Mouse (Mus musculus) naive thymus-derived CD4-positive, alpha-beta T cell, adult 2 months (primary cell): ENCODE measurements around the gene Ccr9.
"Not testable (repeated sequence)": the region's sequence is repeated elsewhere in the genome, so short reads cannot be mapped to it uniquely, and the experiment has no call there.

Experiments used
- DNase-seq: peaks from one replicate; pipeline ENCODE4 v3.0.0-alpha.2; 2011; ENCODE audit warnings: low read depth

Gene Ccr9

DNA sequence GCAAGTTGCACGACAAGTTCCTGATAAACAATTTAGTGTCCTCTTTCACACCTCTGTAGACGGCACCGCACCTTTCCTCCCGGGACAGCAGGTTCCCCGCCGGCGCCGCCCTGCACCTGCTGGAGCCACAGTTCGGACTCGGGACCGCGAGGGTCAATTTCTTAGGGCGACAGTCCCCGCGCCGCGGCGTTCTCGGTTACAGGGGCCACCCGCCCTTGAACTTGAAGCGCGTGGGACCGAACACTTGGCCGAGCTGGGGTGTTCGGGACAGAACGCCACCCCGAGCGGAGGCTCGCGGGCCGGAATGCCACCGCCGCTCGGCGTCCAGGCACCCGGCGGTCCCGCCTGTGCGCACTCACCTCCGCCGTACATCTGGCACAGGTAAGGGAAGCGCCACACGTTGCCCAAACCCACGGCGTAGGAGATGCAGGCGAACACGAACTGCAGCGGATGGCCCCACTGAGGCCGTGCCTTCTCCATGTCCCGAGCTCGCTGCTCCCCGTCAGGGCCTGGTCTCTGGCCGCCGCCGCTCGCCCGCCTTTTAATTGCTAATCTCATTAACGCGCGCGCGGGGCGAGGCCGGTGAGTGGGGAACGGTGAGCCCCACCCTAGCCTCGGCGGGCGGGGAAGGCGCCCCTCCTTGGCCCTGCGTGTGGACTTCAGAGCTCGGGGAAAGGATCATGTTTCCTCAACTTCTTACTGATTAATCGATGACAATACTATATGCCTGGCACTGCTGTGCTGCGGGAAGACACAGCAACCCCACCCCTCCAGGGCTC is at the start of gene Ccr9, which contains the start of gene Slc6a20a:
Ccr9 (plus strand) TSS at position 113 of the 779 bp plus-strand sequence.
Slc6a20a (minus strand) TSS at position 559 of the 779 bp plus-strand sequence.
- DNase-seq, result peak; percentile 37

DNA sequence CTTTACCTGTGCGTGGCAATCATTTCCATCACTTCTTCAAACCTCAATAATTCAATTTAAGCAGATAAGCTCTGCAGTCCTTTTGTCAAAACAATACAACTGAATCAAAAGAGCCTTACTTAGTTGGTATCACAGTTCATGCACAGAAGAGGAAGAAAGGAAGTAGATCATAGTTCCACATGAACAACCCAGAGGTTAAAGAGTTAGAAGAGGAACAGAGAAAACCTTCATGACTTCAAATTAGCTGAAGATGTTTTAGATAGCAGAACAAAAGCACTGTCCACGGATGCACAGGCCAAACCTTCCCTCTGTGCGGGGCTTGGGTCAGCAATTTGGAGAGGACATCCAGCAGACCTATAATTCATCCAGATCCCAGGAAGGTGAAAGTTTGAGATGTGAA is 46.6 kb upstream of the Ccr9 start:
- DNase-seq, result no peak

DNA sequence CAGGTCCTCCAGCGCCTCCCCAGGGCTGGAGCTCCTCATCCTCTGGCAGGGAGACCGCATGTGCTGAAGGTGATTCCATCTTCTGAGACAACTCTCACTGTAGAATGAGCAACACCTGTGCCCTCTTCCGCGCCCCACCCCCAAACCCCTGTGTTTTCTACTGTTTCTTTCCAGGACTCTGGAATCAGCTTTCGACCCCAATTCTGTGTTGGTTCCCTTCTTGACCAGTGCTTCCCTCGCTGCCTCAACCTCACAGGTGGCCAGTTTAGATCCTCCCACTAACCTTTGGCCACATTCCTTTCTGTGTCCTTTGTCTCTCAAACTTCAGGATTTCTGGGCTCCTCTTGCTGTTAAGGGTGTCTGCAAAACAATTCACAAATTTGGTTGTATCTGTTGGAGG is 46.0 kb upstream of the Ccr9 start, which contains the start of gene Slc6a20b:
Slc6a20b (minus strand) TSS at position 285 of the 400 bp plus-strand sequence.
- no peak for DNase-seq

DNA sequence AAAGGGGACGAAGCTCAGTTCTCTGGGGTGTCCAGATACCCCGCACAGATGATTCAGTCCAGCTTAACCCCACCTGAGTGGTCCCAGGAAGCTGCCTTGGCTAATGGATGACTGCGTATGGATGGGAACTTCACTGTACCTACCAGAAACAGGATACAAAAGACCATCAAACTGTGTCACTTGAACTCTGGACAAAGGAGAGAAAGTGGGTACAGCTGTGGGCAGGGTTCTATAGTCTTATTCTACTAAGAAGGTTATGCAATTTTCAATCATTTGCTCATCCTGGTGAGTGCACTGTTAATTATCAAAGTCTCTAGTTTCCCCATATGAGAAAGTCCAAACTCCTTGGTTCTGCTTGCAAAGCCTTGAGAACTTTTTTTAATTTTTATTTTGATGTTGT is 45.2 kb upstream of the Ccr9 start:
- DNase-seq, result no peak

DNA sequence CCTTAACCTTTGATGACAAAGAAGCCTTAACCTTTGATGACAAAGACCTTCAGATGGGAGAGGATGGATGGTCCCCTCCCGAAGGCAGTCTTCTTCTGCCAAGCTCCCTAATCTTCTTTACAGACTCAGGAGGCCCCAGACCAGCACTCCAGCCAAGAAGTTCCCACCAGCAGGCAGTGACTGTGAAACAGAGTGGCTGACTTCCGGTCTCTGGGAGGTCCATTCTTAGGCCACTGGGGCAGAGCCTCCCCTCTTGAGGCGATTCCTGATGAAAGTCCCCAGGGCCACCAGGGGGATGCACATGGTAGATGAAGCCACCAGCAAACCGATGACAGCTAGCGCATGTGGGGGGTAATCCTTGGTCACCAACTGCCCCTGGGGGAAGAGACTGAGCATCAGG is 41.5 kb upstream of the Ccr9 start:
- DNase-seq, result no peak

DNA sequence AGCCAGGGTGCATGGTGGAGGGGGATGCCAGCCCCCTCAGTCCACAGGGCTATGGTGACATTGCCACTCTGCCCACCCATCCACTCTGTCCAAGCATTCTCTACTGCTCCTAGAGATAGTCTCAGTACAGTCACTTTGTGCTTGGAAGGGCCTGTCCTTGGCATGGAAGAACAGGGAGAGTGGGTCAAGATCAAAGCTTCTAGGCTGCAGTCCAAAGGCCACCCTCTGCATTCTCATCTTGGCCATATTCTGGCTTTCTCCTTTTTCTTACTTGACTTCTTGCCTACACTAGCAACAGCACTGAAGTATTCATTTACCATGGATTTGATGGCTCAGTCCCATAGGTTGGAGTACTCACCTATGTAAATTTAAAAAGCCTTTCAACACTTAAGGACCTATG is 40.0 kb upstream of the Ccr9 start:
- no peak for DNase-seq

DNA sequence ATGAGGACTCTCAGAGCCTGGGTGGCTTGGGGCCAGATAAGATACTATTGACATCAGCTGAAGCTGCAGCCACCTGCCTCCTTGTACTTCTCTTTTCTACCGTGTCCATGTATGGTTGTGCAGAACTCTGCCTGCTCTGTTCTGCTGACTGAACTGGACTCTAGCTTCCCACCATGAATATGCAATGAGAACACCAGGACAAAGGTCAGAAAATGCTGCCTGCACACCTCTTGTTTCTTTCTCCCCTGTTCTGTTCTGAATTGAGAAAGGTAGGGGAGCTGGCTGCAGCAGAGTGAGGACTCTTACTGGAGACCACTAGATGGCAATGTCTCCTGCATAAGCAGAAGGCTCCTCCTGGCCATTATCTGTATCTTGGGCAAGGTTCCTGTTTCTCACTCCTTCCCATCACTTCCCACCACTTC is 39.6 kb upstream of the Ccr9 start:
- peak; percentile 43 for DNase-seq

DNA sequence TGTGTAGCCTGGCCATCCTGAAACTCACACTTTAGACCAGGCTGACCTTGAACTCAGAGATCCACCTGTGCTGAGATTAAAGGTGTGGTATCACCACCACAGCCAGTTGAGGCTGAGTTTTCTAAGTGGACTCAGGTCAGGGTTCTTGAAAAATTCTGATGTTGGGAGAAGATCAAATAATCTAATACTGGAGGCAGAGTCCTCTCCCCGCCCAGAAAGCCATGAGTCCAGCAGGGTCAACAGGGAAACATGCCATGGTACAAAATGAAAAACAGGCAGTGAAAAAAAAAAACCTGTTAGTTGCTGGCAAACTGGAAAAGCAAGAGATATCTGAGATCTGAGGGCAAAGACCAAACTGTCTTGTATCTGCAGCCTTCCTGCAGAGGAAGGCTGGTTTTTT is 38.1 kb upstream of the Ccr9 start:
- DNase-seq, result no peak

DNA sequence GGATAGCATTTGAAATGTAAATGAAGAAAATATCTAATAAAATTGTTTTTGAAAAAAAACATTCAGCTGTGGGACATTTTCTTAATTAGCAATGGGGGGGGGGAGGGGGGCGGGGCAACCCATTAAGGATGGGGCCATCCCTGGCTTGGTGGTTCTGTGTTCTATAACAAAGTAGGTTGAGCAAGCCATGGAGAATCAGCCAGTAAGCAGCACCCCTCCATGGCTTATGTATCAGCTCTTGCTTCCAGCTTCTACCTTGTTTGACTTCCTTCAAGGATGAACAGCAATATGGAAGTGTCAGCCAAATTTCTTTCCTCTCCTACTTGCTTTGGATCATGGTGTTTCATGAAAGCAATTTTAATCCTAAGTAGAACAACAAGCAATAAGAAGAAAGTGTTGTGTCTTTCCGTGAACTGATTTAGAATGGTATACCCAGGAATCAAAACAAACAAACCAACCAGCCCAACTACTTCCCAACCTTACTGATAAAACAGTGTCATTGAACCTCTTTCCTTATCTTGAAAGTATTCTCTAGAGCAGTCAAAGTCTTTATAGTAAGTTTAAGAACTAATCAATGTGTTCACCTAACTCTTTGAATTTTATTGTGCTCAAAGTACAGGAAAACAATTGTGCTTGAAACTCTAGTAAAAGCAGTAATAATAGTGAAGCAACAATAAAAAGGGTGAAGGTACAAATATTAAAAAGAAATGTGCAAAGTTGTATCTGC is 28.3 kb upstream of the Ccr9 start:
- no peak for DNase-seq

DNA sequence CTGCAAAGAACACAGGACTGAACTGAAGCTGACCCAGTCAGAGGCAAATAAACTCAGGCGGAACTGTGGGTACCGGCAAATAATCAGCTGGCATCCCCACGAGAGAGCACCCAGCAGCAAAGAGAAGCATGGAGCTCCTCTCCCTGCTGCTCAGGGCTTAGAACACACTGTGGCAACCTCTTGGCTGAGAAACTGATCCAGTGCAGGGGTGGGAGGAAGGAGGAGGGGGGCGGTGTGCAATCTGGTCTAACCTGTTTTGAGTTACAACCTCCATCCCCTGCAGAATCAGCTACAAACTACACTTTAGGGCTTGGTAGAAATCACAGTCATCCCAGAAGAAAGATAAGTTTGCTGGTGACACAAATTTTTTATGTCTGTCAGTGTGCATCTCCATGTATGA is 26.9 kb upstream of the Ccr9 start:
- no peak for DNase-seq

DNA sequence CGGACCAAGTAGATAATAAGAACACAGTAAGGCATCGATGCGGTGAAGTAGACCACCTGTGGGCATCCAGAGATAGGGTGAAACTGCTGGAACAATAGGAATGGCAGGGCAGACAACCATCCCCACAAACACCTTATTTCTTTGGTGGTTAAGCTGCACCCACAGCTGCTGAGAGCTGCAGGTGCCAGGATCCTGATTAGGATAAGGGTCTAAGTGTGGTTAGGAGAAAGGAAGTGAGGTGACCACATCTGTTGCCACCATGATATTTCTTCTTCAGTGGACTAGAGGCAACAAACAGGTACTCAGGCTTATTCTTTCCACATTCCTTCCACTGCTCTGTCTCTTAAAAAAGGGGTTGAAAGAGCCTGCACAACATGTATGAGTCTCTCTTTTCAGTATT is 20.8 kb upstream of the Ccr9 start:
- DNase-seq, result no peak

DNA sequence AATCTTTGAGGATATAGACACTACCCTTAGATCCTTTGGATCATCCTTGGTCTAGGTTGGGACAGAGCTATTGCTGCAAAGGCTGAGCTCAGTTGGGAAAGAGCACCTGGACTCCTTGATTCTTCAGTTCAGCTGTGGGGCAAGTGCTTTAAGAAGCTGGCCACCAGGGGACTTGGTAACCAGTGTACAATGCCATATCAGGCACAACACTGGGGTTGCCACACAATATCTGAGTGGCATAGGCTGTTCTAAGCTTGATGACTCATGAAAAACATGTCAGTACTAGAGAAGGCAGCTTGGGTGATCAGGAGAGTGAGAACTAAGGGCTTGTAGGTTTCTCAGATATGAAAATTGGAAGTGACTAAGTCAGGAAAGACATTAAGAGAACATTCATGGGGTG is 19.3 kb upstream of the Ccr9 start:
- DNase-seq, result no peak

DNA sequence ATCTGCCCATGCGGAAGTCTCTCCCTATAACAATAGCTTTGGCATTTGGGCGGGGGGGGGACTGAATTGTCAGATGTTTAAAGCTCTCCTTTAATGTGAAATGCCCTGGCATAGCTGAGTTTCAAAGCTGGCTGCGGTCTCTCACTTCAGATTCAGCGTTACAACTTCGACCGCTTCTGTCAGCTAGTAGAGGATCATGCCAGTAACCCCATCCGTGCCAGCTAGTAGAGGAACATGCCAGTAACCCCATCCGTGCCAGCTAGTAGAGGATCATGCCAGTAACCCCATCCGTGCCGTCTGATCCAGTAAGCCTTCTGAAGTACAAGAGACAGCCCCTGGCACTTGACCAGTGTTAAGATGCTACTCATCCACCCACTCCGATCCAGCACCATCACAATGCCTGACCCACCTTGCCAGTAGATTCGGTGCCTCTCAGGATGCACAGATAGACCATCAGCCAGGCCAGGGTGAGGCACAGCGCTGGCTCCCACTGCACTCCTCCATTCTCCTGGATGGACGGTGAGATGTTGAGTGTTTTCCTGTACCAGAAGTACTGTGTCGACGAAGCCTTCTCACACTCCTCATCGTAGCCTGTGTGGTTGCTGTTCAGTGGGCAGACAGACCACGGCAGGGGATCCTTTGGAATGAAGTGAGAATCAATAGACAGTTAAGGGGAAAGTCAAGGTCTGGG is 18.1 kb upstream of the Ccr9 start:
- not testable (repeated sequence) for DNase-seq

DNA sequence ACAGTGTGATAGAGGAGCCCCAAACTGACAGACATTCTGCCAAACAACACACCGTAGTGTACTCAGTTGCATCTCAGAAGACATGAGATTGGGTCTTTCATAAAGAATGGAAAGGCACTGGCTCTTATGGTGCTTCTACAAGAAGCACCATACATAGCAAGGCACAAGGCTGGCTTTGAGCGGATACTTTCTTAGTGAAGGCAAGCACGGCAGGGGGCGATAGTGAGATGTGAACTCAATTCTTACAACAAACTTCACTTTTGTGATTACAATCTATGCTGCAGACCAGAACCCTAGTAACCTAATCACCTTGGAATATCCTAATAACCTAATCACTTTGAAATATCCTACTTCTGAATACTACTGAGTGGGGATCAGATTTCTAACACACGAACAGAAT is 12.6 kb upstream of the Ccr9 start:
- DNase-seq, result peak; percentile 81

DNA sequence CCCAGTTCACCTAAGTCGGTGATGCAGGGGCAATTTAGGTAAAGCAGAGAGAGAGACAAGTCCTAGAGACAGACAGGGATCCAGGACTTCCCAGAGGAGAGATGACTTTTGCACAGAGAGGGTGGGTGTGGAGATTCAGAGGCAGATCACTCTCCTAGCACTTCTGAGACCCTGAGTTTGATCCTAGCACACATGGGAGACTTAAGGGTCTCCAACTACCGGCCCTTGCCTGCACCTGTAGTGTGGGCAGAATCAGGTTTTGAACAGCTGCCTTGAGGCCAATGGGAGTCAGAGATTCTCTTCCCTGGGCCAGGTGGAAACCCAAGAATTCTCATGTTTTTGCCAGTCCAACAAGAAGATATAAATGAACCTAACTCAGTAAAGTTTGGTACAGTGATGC is 959 bp downstream of the Ccr9 start:
- DNase-seq, result no peak

DNA sequence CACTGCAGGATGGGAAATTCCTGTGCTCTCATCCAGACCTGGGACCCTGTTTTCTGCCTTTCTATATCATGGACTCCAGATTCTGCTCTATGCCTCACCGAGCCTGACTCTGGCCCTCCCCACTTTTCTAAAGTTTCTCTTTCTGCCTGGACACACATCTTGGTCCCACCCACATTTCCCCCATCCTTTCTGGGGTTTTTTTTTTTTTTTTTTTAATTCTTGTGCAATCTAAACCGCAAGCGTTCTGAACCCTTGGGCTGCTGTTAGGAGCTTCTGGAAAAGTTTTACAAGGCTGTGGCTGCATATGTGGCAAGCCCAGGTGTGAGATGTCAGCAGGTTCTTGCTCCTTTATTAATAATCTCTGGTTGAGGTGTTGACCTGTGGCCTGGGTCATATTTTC is 5.5 kb downstream of the Ccr9 start:
- DNase-seq, result no peak

DNA sequence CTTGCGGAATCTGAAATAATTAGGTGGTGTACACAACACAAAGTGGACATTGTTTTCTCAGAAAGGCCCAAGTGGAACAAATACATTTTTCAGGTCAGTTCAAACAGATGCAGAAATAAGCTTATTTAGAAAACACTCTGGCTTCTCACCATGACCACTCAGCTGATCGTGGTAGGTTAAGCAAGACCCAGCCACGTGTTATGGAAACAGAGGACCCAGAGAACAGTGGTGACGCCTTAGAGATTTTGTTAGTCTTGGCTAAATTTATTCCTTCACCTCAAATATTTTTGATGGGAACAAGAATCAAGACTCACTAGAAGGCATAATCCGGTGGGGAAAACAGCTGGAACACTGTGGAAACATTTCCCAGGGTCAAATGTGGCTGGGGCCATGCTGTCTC is 8.0 kb downstream of the Ccr9 start:
- DNase-seq, result no peak

DNA sequence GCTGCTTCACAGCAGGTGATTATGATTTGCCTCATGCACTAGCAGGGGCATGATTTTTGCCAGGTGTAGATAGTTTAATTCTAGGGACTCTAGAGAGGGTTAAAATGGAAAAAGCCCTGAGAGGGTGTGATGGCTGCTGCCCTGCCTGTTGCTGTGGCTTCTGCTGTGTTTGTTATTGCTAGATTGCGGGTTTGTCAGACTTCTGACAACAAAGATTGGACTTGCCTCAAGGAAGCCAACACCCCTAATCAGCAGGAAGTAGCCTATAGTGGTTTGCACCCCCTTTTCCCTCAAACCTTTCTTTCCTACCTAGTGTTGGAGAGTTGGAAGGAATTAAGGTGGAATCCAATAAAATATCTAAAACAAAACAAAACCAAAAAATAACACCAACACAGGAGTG is 10.0 kb downstream of the Ccr9 start:
- no peak for DNase-seq

DNA sequence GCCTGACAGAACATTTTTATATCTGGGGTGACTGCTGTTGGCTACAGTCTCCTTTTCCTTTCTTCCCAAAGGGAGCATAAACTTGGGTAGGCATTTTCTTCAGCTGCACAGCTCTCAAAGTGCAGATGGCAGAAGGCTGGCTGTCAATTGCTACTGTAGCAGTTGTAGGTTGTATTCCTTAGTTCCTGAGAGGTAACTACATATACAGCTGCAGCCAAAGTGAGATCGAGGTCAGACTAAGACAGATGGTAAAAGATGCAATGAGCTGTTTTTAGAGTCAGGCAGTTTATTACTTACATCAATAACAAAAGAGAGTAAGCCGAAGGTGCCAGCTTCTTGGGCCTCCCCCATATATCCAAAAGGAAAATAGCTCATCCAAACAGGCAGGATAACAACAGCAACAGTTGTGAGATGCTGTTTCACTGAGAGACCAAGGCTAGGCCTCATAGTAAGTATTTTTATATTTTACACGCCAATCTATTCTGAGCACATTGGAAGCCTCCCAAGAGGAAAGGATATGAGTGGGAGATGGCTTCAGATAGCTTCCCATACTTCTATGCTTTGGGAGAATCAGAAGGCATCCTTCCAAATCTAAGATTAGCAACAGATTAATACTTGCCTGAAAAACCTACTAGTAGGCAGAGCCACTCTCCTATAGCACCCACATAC is 17.5 kb downstream of the Ccr9 start:
- no peak for DNase-seq

DNA sequence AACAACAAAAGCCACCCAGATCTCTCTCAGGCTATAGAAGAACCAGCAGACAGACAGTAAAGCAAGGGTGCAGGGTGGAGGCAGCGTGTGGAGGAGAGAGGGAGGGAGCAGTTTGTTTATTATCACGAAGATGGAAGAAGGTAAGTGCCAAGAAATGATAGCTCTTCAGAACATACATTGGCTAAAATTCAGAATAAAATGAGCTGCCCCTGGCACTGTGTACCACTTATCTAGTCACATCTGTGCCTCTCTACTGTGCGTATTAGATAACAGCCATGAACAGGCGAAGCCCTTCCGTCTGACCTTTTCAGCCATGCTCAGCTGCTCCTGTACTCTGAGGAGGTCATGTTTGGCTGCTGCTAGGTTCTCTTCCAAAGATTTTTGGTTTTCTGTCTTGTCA is 23.6 kb downstream of the Ccr9 start:
- DNase-seq, result no peak

DNA sequence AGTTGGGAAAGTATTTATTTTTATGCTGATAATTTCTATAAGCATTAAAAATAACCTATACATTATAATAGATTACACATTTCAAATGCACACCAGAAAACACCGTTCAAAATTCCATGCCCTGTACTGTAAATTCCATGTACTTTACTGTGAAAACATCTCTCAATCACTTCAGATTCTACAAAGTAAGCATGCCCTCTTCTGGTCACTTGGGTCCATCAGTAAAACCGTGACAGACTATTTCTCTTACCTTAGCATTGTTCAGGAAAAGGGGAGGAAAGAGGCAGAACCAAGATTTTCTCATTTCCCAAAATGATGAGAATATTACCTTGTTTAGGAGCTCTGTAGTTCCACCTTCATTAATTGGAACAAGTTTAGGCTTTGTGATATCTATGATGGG is 31.0 kb downstream of the Ccr9 start:
- no peak for DNase-seq

DNA sequence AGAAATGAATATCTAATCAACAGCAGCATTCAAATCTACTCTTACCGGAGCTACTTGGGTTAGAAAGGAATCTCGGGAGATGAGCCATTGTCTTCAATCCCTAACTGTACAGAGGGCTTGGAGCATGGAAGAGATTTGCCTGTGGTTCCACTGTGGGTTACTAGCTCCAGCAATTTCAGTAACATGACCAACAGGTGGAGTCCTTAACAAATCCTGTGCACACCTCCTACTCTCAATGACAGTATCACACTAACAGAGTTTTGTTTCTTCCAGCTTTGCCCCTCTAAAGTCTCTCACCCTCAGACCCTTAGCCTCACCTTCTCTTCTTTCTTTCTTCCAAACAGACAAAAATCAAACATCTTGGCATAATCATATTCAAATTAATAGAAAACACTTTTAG is 34.9 kb downstream of the Ccr9 start:
- peak; percentile 56 for DNase-seq
